Mouse (Mus musculus) G1E (cell line): ENCODE results near the gene Mrpl9. TPM values are rescaled to one million over a fixed set of nuclear protein-coding genes. Genes with fewer than 3 reads are reported as not detected.

Experiments
- ATAC-seq: 2 replicates; pipeline ENCODE4 v1.8.0; 2016; ENCODE audit warnings: mild to moderate bottlenecking; ENCODE audit not compliant: insufficient number of reproducible peaks, poor library complexity, low FRiP score, severe bottlenecking; ENCODE audit errors: extremely low read depth
- DNase-seq: peaks from one replicate; pipeline ENCODE4 v3.0.0; 2012; ENCODE audit warnings: low spot score
- H3K27me3 ChIP-seq: 2 replicates; pipeline ENCODE4 v1.6.1; 2012; ENCODE audit warnings: mild to moderate bottlenecking, low read length, inconsistent platforms; ENCODE audit not compliant: insufficient read depth
- H3K36me3 ChIP-seq: replicated peaks from 2 replicates; pipeline ENCODE3; 2012; ENCODE audit warnings: mild to moderate bottlenecking, inconsistent platforms
- H3K4me1 ChIP-seq: 2 replicates; pipeline ENCODE4 v1.6.1; 2012; ENCODE audit warnings: low read depth, low read length, inconsistent platforms, mixed read lengths; ENCODE audit not compliant: insufficient read depth
- H3K4me3 ChIP-seq: 2 replicates; pipeline ENCODE4 v1.5.1; 2012; ENCODE audit warnings: low read depth, mild to moderate bottlenecking, inconsistent platforms, low read length, moderate library complexity, mixed read lengths
- H3K9me3 ChIP-seq: replicated peaks from 2 replicates; pipeline ENCODE4 v1.6.1; 2012; ENCODE audit warnings: inconsistent platforms
- CTCF ChIP-seq: IDR thresholded peaks from 2 replicates; pipeline ENCODE4 v1.5.1; 2012; ENCODE audit warnings: low read depth, low read length, inconsistent platforms, mixed read lengths
- GATA1 ChIP-seq: IDR thresholded peaks from 2 replicates; pipeline ENCODE4 v1.6.1; 2012; ENCODE audit warnings: borderline replicate concordance, low read length, inconsistent platforms, mixed read lengths
- GATA2 ChIP-seq: IDR thresholded peaks from 2 replicates; pipeline ENCODE4 v1.6.1; 2012; ENCODE audit warnings: low read depth, low read length, inconsistent platforms, borderline replicate concordance
- POLR2AphosphoS5 ChIP-seq: IDR thresholded peaks from 2 replicates; pipeline ENCODE4 v1.6.1; 2012; ENCODE audit warnings: low read depth, low read length, inconsistent platforms; ENCODE audit not compliant: insufficient replicate concordance
- TAL1 ChIP-seq: conservative IDR thresholded peaks from 2 replicates; pipeline ENCODE4 v1.6.1; 2012; ENCODE audit warnings: low read depth, low read length, inconsistent platforms, mixed read lengths
- polyA plus RNA-seq: library from polyadenylated mRNA; stranded (reverse); fragments of >175 nt; gene quantifications from 2 replicates; pipeline ENCODE4 v1.2.3, GENCODE M21; 2012
- total RNA-seq, 2 experiments: library from RNA; stranded (forward) in 1 of 2; stranded (reverse) in 1 of 2; fragments of 200-1000 nt in 1 of 2; fragments of >200 nt in 1 of 2; fragmentation: Nextera tagmentation in 1 of 2; gene quantifications; 2 replicates each; pipeline ENCODE4 v1.2.3; 2014 to 2017

Gene Mrpl9
- total and polyA plus RNA-seq, 3 experiments: 62.2 to 108 (median 89.5) TPM

GRCm38 (mm10) chr3:94473567-94474232 lies 30.6 kb downstream of the Mrpl9 start:
- TF ChIP-seq POLR2AphosphoS5 (no peak), GATA1 (no peak), CTCF (no peak), TAL1 (no peak), GATA2 (no peak)
- ATAC-seq (no peak), DNase-seq (no peak)
- Histone ChIP-seq H3K36me3 (no peaks in the 10 kb centered on the region), H3K4me1 (no peaks in the 10 kb centered on the region), H3K9me3 (no peaks in the 10 kb centered on the region), H3K4me3 (no peak overlapping the region), H3K27me3 (peaks cover 17% of the 10 kb centered on the region)

GRCm38 (mm10) chr3:94476301-94477035 lies 33.4 kb downstream of the Mrpl9 start:
- no peak overlapping the region for H3K4me3 ChIP-seq
- ATAC-seq (no peak), DNase-seq (no peak)
- H3K27me3 ChIP-seq: peaks cover 26% of the 10 kb centered on the region
- TF ChIP-seq TAL1 (no peak), CTCF (no peak), POLR2AphosphoS5 (no peak), GATA1 (no peak), GATA2 (no peak)
- no peaks in the 10 kb centered on the region for H3K36me3 ChIP-seq
- no peaks in the 10 kb centered on the region for H3K4me1 ChIP-seq
- no peaks in the 10 kb centered on the region for H3K9me3 ChIP-seq

- Histone ChIP-seq H3K36me3 (no peaks in the 10 kb centered on the region), H3K27me3 (peaks cover 25% of the 10 kb centered on the region), H3K4me1 (peaks cover 4% of the 10 kb centered on the region; the same call in 1 of the 2 replicates), H3K9me3 (no peaks in the 10 kb centered on the region), H3K4me3 (no peak overlapping the region)
- no peak for TF ChIP-seq CTCF
- no peak for TF ChIP-seq GATA2
- TF ChIP-seq GATA1: no peak
- TF ChIP-seq POLR2AphosphoS5: no peak
- ATAC-seq (no peak), DNase-seq (no peak)
Observed at GRCm38 (mm10) chr3:94477444-94477843, 34.3 kb downstream of the Mrpl9 start.

DNA sequence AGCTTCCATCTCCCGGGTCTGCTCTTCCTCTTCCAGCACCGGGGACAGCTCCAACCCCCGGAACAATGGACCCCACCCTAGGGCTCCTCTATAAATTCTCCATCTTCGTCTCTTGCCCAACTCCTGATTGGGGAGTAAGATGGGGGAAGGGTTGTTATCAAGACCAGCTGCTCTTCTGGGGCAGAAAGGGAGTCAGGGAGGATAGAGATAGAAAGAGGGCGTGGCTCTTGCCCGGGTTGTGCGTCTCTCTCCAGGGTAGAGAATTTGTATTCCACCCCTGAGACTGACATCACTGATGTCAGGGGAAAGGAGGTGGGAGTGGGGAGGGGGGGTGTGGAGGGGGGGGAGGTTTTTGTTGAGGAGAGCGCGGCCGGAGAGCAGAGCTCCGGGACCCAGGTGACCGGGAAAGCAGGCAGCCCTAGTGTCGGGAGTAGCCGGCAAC lies 34.9 kb downstream of the Mrpl9 start, which contains the start of gene Celf3:
TSS of gene Celf3 (plus strand) at position 315 of the 442 bp plus-strand sequence.
- ATAC-seq: 0 out of 2 replicates have a peak, but pooled peaks have one; percentile 42
- peaks cover 24% of the 10 kb centered on the region for H3K27me3 ChIP-seq
- no peak within 1 kb of the TSS for H3K4me3 ChIP-seq
- TF ChIP-seq CTCF: no peak
- TF ChIP-seq GATA2: no peak
- TF ChIP-seq GATA1: no peak
- TF ChIP-seq POLR2AphosphoS5: no peak
- no peak for TF ChIP-seq TAL1
- peak; percentile 44 for DNase-seq
- H3K4me1 ChIP-seq: peaks cover 9% of the 10 kb centered on the region; the same call in 1 of the 2 replicates
- H3K36me3 ChIP-seq: no peaks in the 10 kb centered on the region
- no peaks in the 10 kb centered on the region for H3K9me3 ChIP-seq

DNA sequence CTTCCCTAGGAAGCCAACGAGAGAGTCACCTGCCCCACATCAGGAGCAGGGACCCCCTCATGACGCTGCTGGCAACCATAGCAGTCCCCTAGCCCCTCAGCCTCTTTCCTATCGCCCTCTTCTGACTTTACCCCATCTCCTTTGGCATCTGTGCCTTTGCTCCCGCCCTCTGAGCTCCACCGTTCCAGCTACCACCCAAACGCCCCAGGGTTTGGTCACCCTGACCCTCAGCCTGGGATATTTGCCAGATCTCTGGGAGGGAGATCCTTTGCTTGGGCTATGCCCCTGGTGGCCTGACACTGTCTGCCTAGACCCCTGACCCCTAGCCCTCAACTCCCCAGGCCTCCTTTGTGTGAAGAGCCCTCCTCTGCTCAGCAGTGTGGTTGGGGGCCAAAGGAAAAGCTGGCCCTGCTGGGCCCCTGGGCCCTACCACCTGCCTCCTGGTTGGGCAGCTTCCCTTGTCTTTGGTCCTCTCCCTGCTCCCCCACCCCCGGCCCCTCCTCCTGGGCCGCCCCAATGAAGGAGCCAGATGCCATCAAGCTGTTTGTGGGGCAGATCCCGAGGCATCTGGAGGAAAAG lies 35.6 kb downstream of the Mrpl9 start:
- Histone ChIP-seq H3K9me3 (no peaks in the 10 kb centered on the region), H3K36me3 (no peaks in the 10 kb centered on the region), H3K4me1 (peaks cover 9% of the 10 kb centered on the region; the same call in 1 of the 2 replicates), H3K4me3 (no peak overlapping the region), H3K27me3 (peaks cover 24% of the 10 kb centered on the region)
- TF ChIP-seq GATA2 (no peak), POLR2AphosphoS5 (no peak), CTCF (no peak), GATA1 (no peak), TAL1 (no peak)
- no peak for DNase-seq
- no peak for ATAC-seq

DNA sequence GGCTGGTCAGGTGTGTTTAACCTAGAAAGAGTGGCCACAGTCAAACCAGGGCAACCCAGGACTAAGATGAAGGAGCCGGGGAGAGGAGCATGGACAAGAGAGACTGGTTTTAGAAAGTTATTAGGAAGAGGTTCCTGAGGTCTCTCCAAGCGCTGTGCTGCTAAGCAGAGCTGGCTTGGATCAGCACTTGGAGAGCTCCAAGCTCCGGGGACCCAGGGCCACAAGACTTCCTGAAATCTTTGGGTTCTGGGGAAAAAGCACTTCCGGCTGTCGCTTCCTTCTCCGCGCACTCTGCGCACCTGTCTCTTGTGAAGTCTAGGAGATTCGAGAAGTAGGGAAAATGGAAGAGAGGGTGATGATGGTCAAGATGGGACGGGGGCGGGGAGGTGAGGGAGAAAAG lies 36.4 kb downstream of the Mrpl9 start:
- TF ChIP-seq CTCF: no peak
- TF ChIP-seq TAL1: no peak
- TF ChIP-seq POLR2AphosphoS5: no peak
- TF ChIP-seq GATA1: no peak
- no peak for TF ChIP-seq GATA2
- Histone ChIP-seq H3K4me1 (peaks cover 9% of the 10 kb centered on the region; the same call in 1 of the 2 replicates), H3K36me3 (no peaks in the 10 kb centered on the region), H3K4me3 (no peak overlapping the region), H3K27me3 (peaks cover 22% of the 10 kb centered on the region), H3K9me3 (no peaks in the 10 kb centered on the region)
- ATAC-seq (no peak), DNase-seq (no peak)
